Mouse (Mus musculus): Measurements from ENCODE around the gene Zbtb5. TPM values are rescaled to one million over a fixed set of nuclear protein-coding genes. Genes with fewer than 3 reads are reported as not detected.
"Not testable (repeated sequence)": the region's sequence is repeated elsewhere in the genome, so short reads cannot be mapped to it uniquely, and the experiment has no call there.

Zbtb5 gene
- total RNA-seq, 2 experiments from 2014 or later = 9.1 to 13.1 TPM

- peak; percentile 82 to 85 for DNase-seq
These were observed 569 bp downstream of the Zbtb5 start for GRCm38 (mm10) chr4:45011581-45012104.

- peak in 1 of 2 experiments; percentile 60 for DNase-seq
These were observed 1.3 kb downstream of the Zbtb5 start for GRCm38 (mm10) chr4:45010806-45011415.

- DNase-seq = no peak
These were observed 6.8 kb downstream of the Zbtb5 start for GRCm38 (mm10) chr4:45005452-45005851.

GRCm38 (mm10) chr4:45000001-45000400 lies 12.2 kb downstream of the Zbtb5 start:
- no peak for DNase-seq

GRCm38 (mm10) chr4:44998071-44998470 lies 14.1 kb downstream of the Zbtb5 start:
- DNase-seq = no peak

- no peak for DNase-seq
These were observed 17.4 kb downstream of the Zbtb5 start for GRCm38 (mm10) chr4:44994776-44995175.

GRCm38 (mm10) chr4:44993847-44994246 lies 18.4 kb downstream of the Zbtb5 start:
- DNase-seq = no peak

GRCm38 (mm10) chr4:44993179-44993578 lies 19.0 kb downstream of the Zbtb5 start:
- not testable (repeated sequence) for DNase-seq

GRCm38 (mm10) chr4:44992330-44992729 lies 19.9 kb downstream of the Zbtb5 start:
- not testable (repeated sequence) for DNase-seq

- DNase-seq = no peak
These were observed 21.7 kb downstream of the Zbtb5 start for GRCm38 (mm10) chr4:44990560-44990959.

GRCm38 (mm10) chr4:44983131-44983740 lies 29.0 kb downstream of the Zbtb5 start:
- peak; percentile 77 to 81 for DNase-seq

- DNase-seq = no peak
These were observed 29.6 kb downstream of the Zbtb5 start for GRCm38 (mm10) chr4:44982440-44983130.

- DNase-seq = no peak
These were observed 30.3 kb downstream of the Zbtb5 start for GRCm38 (mm10) chr4:44981974-44982287.

GRCm38 (mm10) chr4:44981280-44981973 lies 30.8 kb downstream of the Zbtb5 start, which contains the start of gene Grhpr:
Gene Grhpr, plus strand, starts transcription at chr4:44981395.
- peak; percentile 90 to 92 for DNase-seq

- DNase-seq = peak; percentile 86 to 88
These were observed 32.3 kb downstream of the Zbtb5 start for GRCm38 (mm10) chr4:44979794-44980338.

- no peak for DNase-seq
These were observed 34.0 kb downstream of the Zbtb5 start for GRCm38 (mm10) chr4:44978175-44978574.

- no peak for DNase-seq
These were observed 35.1 kb downstream of the Zbtb5 start for GRCm38 (mm10) chr4:44976921-44977710.

- DNase-seq = no peak
These were observed 36.1 kb downstream of the Zbtb5 start for GRCm38 (mm10) chr4:44976026-44976615.

- no peak for DNase-seq
These were observed 37.9 kb downstream of the Zbtb5 start for GRCm38 (mm10) chr4:44974331-44974730.

- no peak for DNase-seq
These were observed 38.3 kb downstream of the Zbtb5 start for GRCm38 (mm10) chr4:44973871-44974270.

- DNase-seq = peak; percentile 93
These were observed 38.8 kb downstream of the Zbtb5 start for GRCm38 (mm10) chr4:44973450-44973849.
